Mouse (Mus musculus): ENCODE measurements at regions not wholly inside any gene's neighbourhood (a gene's known extent, or its start where the extent isn't known, plus 50 kb on each side); places are given as distances from the start of the nearest gene placed in this dataset.

- TF ChIP-seq CTCF (IDR thresholded peaks at IDR 0.05; ENCODE audit: borderline replicate concordance, insufficient read depth, low read depth, low read length) (no peak), POLR2A (IDR thresholded peaks at IDR 0.05; ENCODE audit: borderline replicate concordance, insufficient read depth, low read length) (no peak)
Measured at GRCm38 (mm10) chr3:52403032-52403431, 134.9 kb downstream of the Foxo1 start.

Data from cerebellum, adult 2 months (tissue).